Mouse (Mus musculus) lung, postnatal 0 days (tissue): ENCODE measurements around the gene Nol7.

ENCODE experiments used
- CTCF ChIP-seq: IDR thresholded peaks from 2 replicates; pipeline ENCODE4 v1.5.1; 2016; ENCODE audit warnings: antibody characterized with exemption, mild to moderate bottlenecking
- EP300 ChIP-seq: IDR thresholded peaks from 2 replicates; pipeline ENCODE4 v1.6.1; 2016; ENCODE audit warnings: antibody characterized with exemption, mild to moderate bottlenecking, control low read depth

DNA sequence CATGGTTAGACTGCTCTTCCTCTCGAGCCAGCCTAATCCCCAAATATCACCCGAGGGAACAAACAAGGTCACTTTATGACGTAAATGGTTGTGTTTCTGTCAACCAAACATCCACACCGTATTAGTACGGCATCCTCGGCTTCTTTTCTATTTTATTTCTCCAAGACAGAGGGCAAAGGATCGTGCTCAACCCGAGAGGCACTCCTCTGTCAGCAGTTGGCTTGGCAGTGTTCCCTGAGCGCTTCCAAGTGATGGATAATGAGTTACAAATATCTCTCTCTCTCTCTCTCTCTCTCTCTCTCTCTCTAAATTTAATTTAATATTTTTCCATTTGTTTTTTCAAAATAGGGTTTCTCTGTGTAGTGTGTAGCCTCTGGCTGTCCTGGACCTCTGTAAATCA is 35.8 kb upstream of the Nol7 start:
- TF ChIP-seq EP300 (no peak), CTCF (no peak)
